Mouse (Mus musculus) olfactory bulb, adult 2 months (tissue): ENCODE results near the gene Bicc1.

ENCODE experiments used
- CTCF ChIP-seq: fragments of 200-500 bp; IDR thresholded peaks from 2 replicates; pipeline ENCODE4 v1.5.1; 2012; ENCODE audit warnings: low read depth, mild to moderate bottlenecking, low read length, moderate library complexity; ENCODE audit not compliant: insufficient read depth
- POLR2A ChIP-seq: fragments of 200-500 bp; IDR thresholded peaks from 2 replicates; pipeline ENCODE4 v1.6.1; 2012; ENCODE audit warnings: mild to moderate bottlenecking, low read depth, low read length, moderate library complexity; ENCODE audit not compliant: insufficient read depth

- TF ChIP-seq CTCF (no peak), POLR2A (no peak)
Measured at GRCm38 (mm10) chr10:70968848-70969683, 190.4 kb downstream of the Bicc1 start.
